Mouse (Mus musculus): ENCODE data around the gene Slc22a21. TPM values are rescaled to one million over a fixed set of nuclear protein-coding genes. Genes with fewer than 3 reads are reported as not detected.

Slc22a21 gene
- polyA plus RNA-seq, 1 experiment from 2014 or later: 3.5 TPM

- Histone ChIP-seq H3K27ac (ENCODE audit: low read depth, low read length) (no peak overlapping the region), H3K27me3 (ENCODE audit: control insufficient read depth, insufficient read depth, low read length) (no peaks in the 10 kb centered on the region), H3K4me3 (ENCODE audit: low read depth, low read length) (no peak overlapping the region), H3K9me3 (ENCODE audit: control insufficient read depth, low read length) (no peaks in the 10 kb centered on the region), H3K4me2 (ENCODE audit: low read depth, low read length, severe bottlenecking) (no peak overlapping the region), H3K9ac (ENCODE audit: low read length) (no peak overlapping the region), H3K4me1 (replicated peaks; ENCODE audit: control insufficient read depth, insufficient read depth, low read length) (no peaks in the 10 kb centered on the region), H3K36me3 (ENCODE audit: control insufficient read depth, insufficient read depth, low read length) (no peaks in the 10 kb centered on the region)
- WGBS: 37% methylated on average over 17 of the region's 17 CpGs
- ATAC-seq (replicated peaks; ENCODE audit: low FRiP score) (no peak), DNase-seq (ENCODE audit: low spot score) (peak; percentile 72)
Measured at GRCm38 (mm10) chr11:53931091-53931943, 48.8 kb downstream of the Slc22a21 start.

GRCm38 (mm10) chr11:53929741-53930140 lies 50.4 kb downstream of the Slc22a21 start:
- Histone ChIP-seq H3K27ac (ENCODE audit: low read depth, low read length) (no peak overlapping the region), H3K4me3 (ENCODE audit: low read depth, low read length) (no peak overlapping the region), H3K27me3 (ENCODE audit: control insufficient read depth, insufficient read depth, low read length) (no peaks in the 10 kb centered on the region), H3K4me2 (ENCODE audit: low read depth, low read length, severe bottlenecking) (no peak overlapping the region), H3K36me3 (ENCODE audit: control insufficient read depth, insufficient read depth, low read length) (no peaks in the 10 kb centered on the region), H3K9me3 (ENCODE audit: control insufficient read depth, low read length) (no peaks in the 10 kb centered on the region), H3K9ac (ENCODE audit: low read length) (no peak overlapping the region), H3K4me1 (replicated peaks; ENCODE audit: control insufficient read depth, insufficient read depth, low read length) (no peaks in the 10 kb centered on the region)
- DNase-seq (ENCODE audit: low spot score) (no peak), ATAC-seq (replicated peaks; ENCODE audit: low FRiP score) (no peak)
- WGBS: 74% methylated on average over 3 of the region's 3 CpGs

DNA sequence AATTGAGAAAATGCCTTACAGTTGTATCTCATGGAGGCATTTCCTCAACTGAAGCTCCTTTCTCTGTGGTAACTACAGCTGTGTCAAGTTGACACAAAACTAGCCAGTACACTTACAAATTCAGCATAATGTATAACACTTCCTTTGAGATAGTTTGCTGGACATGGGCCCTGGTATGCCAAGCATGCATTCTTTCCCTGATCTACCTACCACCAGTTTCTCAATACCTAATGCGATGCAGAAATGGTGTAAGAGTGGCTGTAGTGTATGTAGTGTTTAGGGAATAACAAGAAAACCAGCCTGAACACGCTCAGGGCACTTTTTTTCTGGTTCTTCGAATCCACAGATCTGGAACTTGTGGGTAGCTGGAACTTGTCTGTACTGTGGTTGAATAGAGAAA lies 51.5 kb downstream of the Slc22a21 start:
- DNase-seq (ENCODE audit: low spot score): no peak
- Histone ChIP-seq H3K4me2 (ENCODE audit: low read depth, low read length, severe bottlenecking) (no peak overlapping the region), H3K36me3 (ENCODE audit: control insufficient read depth, insufficient read depth, low read length) (no peaks in the 10 kb centered on the region), H3K9me3 (ENCODE audit: control insufficient read depth, low read length) (no peaks in the 10 kb centered on the region), H3K27ac (ENCODE audit: low read depth, low read length) (no peak overlapping the region), H3K4me1 (replicated peaks; ENCODE audit: control insufficient read depth, insufficient read depth, low read length) (no peaks in the 10 kb centered on the region), H3K27me3 (ENCODE audit: control insufficient read depth, insufficient read depth, low read length) (no peaks in the 10 kb centered on the region), H3K4me3 (ENCODE audit: low read depth, low read length) (no peak overlapping the region), H3K9ac (ENCODE audit: low read length) (no peak overlapping the region)
- 78% methylated on average over 3 of the region's 3 CpGs for WGBS
- no peak for ATAC-seq (replicated peaks; ENCODE audit: low FRiP score)

DNA sequence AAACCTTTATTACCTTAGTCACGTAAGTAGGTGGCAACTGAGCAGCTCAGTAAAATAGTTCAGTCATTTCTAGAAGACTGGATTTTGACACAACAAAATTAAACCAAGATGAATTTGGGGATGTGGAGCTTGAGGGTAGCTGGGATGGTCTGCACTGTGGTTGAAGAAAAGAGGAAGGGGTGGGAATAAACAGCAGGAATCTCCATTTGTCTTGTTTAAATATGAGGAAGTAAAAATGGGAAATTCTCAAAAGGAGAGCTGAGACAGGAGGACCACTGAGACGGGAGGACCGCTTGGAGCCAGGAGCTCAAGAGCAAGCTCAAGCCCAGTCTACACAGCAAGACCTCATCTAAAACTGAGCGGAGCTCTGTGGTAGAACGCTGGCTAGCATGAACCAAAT lies 53.8 kb downstream of the Slc22a21 start:
- no peak for DNase-seq (ENCODE audit: low spot score)

DNA sequence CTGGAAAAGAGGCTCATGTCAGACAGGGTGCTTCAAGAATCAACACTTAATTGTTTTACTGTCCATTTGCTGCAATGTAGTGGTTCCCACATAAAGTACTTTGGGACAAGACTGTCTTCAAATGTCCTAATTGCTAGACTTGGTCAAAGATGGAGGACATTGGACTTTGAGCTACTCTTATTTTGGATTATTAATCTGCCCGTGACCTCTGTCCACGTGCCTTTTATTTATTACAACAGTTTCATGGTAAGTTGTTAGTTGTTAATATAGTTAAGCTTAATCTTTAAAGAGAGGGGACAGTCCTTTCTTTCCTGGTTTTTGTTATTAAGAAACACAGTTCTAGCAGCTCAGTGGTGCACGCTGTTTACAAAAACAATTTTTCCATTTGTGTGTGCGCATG lies 61.3 kb downstream of the Slc22a21 start:
- Histone ChIP-seq H3K27me3 (ENCODE audit: control insufficient read depth, insufficient read depth, low read length) (no peaks in the 10 kb centered on the region), H3K4me1 (replicated peaks; ENCODE audit: control insufficient read depth, insufficient read depth, low read length) (no peaks in the 10 kb centered on the region), H3K9ac (ENCODE audit: low read length) (no peak overlapping the region), H3K9me3 (ENCODE audit: control insufficient read depth, low read length) (no peaks in the 10 kb centered on the region), H3K4me2 (ENCODE audit: low read depth, low read length, severe bottlenecking) (no peak overlapping the region), H3K4me3 (ENCODE audit: low read depth, low read length) (no peak overlapping the region), H3K27ac (ENCODE audit: low read depth, low read length) (no peak overlapping the region), H3K36me3 (ENCODE audit: control insufficient read depth, insufficient read depth, low read length) (no peaks in the 10 kb centered on the region)
- 92% methylated on average over 4 of the region's 4 CpGs for WGBS
- DNase-seq (ENCODE audit: low spot score) (no peak), ATAC-seq (replicated peaks; ENCODE audit: low FRiP score) (no peak)

More for the DNA sequence above, 53.8 kb downstream of the Slc22a21 start:
- Histone ChIP-seq H3K27me3 (ENCODE audit: control insufficient read depth, insufficient read depth, low read length) (no peaks in the 10 kb centered on the region), H3K27ac (ENCODE audit: low read depth, low read length) (no peak overlapping the region), H3K9ac (ENCODE audit: low read length) (no peak overlapping the region), H3K4me1 (replicated peaks; ENCODE audit: control insufficient read depth, insufficient read depth, low read length) (no peaks in the 10 kb centered on the region), H3K9me3 (ENCODE audit: control insufficient read depth, low read length) (no peaks in the 10 kb centered on the region), H3K36me3 (ENCODE audit: control insufficient read depth, insufficient read depth, low read length) (no peaks in the 10 kb centered on the region), H3K4me2 (ENCODE audit: low read depth, low read length, severe bottlenecking) (no peak overlapping the region), H3K4me3 (ENCODE audit: low read depth, low read length) (no peak overlapping the region)
- ATAC-seq (replicated peaks; ENCODE audit: low FRiP score): no peak
- 93% methylated on average over 5 of the region's 5 CpGs for WGBS

DNA sequence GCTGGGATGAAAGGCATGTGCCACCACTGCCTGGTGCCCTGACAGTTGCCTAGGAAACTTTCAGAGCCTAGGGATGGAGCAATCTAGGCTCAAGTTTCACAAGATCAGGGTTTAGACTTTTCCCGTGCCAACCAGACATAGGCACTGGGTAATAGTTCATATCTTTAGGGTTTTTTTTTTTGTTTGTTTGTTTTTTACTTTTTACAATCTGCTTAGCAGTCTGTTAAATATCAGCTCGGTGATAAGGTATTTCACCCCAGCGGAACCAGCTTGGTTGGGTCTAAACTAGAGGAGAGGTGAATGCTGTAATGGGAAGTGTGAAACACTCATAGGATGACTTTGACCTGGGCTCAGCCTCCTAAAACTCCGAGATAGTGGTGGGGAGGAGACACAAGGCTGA lies 69.1 kb downstream of the Slc22a21 start:
- no peak overlapping the region for H3K27ac ChIP-seq (ENCODE audit: low read depth, low read length)
- no peaks in the 10 kb centered on the region for H3K4me1 ChIP-seq (replicated peaks; ENCODE audit: control insufficient read depth, insufficient read depth, low read length)
- H3K9me3 ChIP-seq (ENCODE audit: control insufficient read depth, low read length): no peaks in the 10 kb centered on the region
- no peak for DNase-seq (ENCODE audit: low spot score)
- WGBS: 82% methylated on average over 4 of the region's 4 CpGs
- H3K9ac ChIP-seq (ENCODE audit: low read length): no peak overlapping the region
- no peaks in the 10 kb centered on the region for H3K36me3 ChIP-seq (ENCODE audit: control insufficient read depth, insufficient read depth, low read length)
- H3K4me2 ChIP-seq (ENCODE audit: low read depth, low read length, severe bottlenecking): no peak overlapping the region
- H3K4me3 ChIP-seq (ENCODE audit: low read depth, low read length): no peak overlapping the region
- H3K27me3 ChIP-seq (ENCODE audit: control insufficient read depth, insufficient read depth, low read length): no peaks in the 10 kb centered on the region
- no peak for ATAC-seq (replicated peaks; ENCODE audit: low FRiP score)

- H3K4me2 ChIP-seq (ENCODE audit: low read depth, low read length, severe bottlenecking): no peak overlapping the region
- H3K4me1 ChIP-seq (replicated peaks; ENCODE audit: control insufficient read depth, insufficient read depth, low read length): 0 out of 2 replicates have a peak, but pooled peaks cover 2% of the 10 kb centered on the region
- H3K4me3 ChIP-seq (ENCODE audit: low read depth, low read length): no peak overlapping the region
- no peak overlapping the region for H3K27ac ChIP-seq (ENCODE audit: low read depth, low read length)
- H3K27me3 ChIP-seq (ENCODE audit: control insufficient read depth, insufficient read depth, low read length): no peaks in the 10 kb centered on the region
- 95% methylated on average over 8 of the region's 8 CpGs for WGBS
- no peak for DNase-seq (ENCODE audit: low spot score)
- no peaks in the 10 kb centered on the region for H3K36me3 ChIP-seq (ENCODE audit: control insufficient read depth, insufficient read depth, low read length)
- H3K9me3 ChIP-seq (ENCODE audit: control insufficient read depth, low read length): no peaks in the 10 kb centered on the region
- ATAC-seq (replicated peaks; ENCODE audit: low FRiP score): no peak
- no peak overlapping the region for H3K9ac ChIP-seq (ENCODE audit: low read length)
Measured at GRCm38 (mm10) chr11:53908686-53909085, 71.4 kb downstream of the Slc22a21 start.

GRCm38 (mm10) chr11:53904534-53904925 lies 75.6 kb downstream of the Slc22a21 start:
- H3K27me3 ChIP-seq (ENCODE audit: control insufficient read depth, insufficient read depth, low read length): no peaks in the 10 kb centered on the region
- no peak for ATAC-seq (replicated peaks; ENCODE audit: low FRiP score)
- no peaks in the 10 kb centered on the region for H3K36me3 ChIP-seq (ENCODE audit: control insufficient read depth, insufficient read depth, low read length)
- H3K4me1 ChIP-seq (replicated peaks; ENCODE audit: control insufficient read depth, insufficient read depth, low read length): 0 out of 2 replicates have a peak, but pooled peaks cover 2% of the 10 kb centered on the region
- no peak overlapping the region for H3K4me2 ChIP-seq (ENCODE audit: low read depth, low read length, severe bottlenecking)
- no peak overlapping the region for H3K27ac ChIP-seq (ENCODE audit: low read depth, low read length)
- H3K4me3 ChIP-seq (ENCODE audit: low read depth, low read length): no peak overlapping the region
- H3K9me3 ChIP-seq (ENCODE audit: control insufficient read depth, low read length): no peaks in the 10 kb centered on the region
- 80% methylated on average over 9 of the region's 9 CpGs for WGBS
- no peak overlapping the region for H3K9ac ChIP-seq (ENCODE audit: low read length)
- DNase-seq (ENCODE audit: low spot score): no peak
